Mouse (Mus musculus): Measurements from ENCODE around the gene Ephb3. TPM values are rescaled to one million over a fixed set of nuclear protein-coding genes. Genes with fewer than 3 reads are reported as not detected.

The Ephb3 gene
- polyA plus RNA-seq, 1 experiment from 2014 or later: 7.0 TPM

GRCm38 (mm10) chr16:21212369-21212768 is 7.8 kb downstream of the Ephb3 start:
- no peak overlapping the region for H3K4me3 ChIP-seq (replicated peaks; ENCODE audit: low read length)
- no peaks in the 10 kb centered on the region for H3K36me3 ChIP-seq (ENCODE audit: control insufficient read depth, insufficient read depth)
- no peak overlapping the region for H3K27ac ChIP-seq (ENCODE audit: low read length)
- H3K4me2 ChIP-seq (ENCODE audit: low read length): no peak overlapping the region
- no peak for ATAC-seq
- H3K9ac ChIP-seq (replicated peaks; ENCODE audit: low read depth, low read length): no peak overlapping the region
- H3K4me1 ChIP-seq (replicated peaks; ENCODE audit: control insufficient read depth, insufficient read depth, low read length): peaks cover 26% of the 10 kb centered on the region
- 19% methylated on average over 1 of the region's 1 CpGs for WGBS
- H3K27me3 ChIP-seq (replicated peaks; ENCODE audit: control insufficient read depth, insufficient read depth, low read length): no peaks in the 10 kb centered on the region
- no peaks in the 10 kb centered on the region for H3K9me3 ChIP-seq (ENCODE audit: control insufficient read depth, low read length)

- no peak for ATAC-seq
- Histone ChIP-seq H3K27me3 (replicated peaks; ENCODE audit: control insufficient read depth, insufficient read depth, low read length) (no peaks in the 10 kb centered on the region), H3K9me3 (ENCODE audit: control insufficient read depth, low read length) (no peaks in the 10 kb centered on the region), H3K4me3 (replicated peaks; ENCODE audit: low read length) (no peak overlapping the region), H3K27ac (ENCODE audit: low read length) (no peak overlapping the region), H3K36me3 (ENCODE audit: control insufficient read depth, insufficient read depth) (0 out of 2 replicates have a peak, but pooled peaks cover under 1% of the 10 kb centered on the region), H3K4me1 (replicated peaks; ENCODE audit: control insufficient read depth, insufficient read depth, low read length) (peaks cover 26% of the 10 kb centered on the region), H3K9ac (replicated peaks; ENCODE audit: low read depth, low read length) (no peak overlapping the region), H3K4me2 (ENCODE audit: low read length) (no peak overlapping the region)
- WGBS: 97% methylated on average over 7 of the region's 7 CpGs
These were observed 9.4 kb downstream of the Ephb3 start for GRCm38 (mm10) chr16:21213939-21214338.

GRCm38 (mm10) chr16:21214803-21215202 is 10.2 kb downstream of the Ephb3 start:
- 72% methylated on average over 17 of the region's 17 CpGs for WGBS

GRCm38 (mm10) chr16:21216047-21216446 is 11.5 kb downstream of the Ephb3 start:
- ATAC-seq: no peak
- Histone ChIP-seq H3K4me2 (ENCODE audit: low read length) (no peak overlapping the region), H3K36me3 (ENCODE audit: control insufficient read depth, insufficient read depth) (0 out of 2 replicates have a peak, but pooled peaks cover 6% of the 10 kb centered on the region)

More at GRCm38 (mm10) chr16:21214803-21215202, 10.2 kb downstream of the Ephb3 start:
- H3K4me2 ChIP-seq (ENCODE audit: low read length): no peak overlapping the region
- 0 out of 2 replicates have a peak, but pooled peaks cover 4% of the 10 kb centered on the region for H3K36me3 ChIP-seq (ENCODE audit: control insufficient read depth, insufficient read depth)
- H3K27me3 ChIP-seq (replicated peaks; ENCODE audit: control insufficient read depth, insufficient read depth, low read length): no peaks in the 10 kb centered on the region
- H3K9ac ChIP-seq (replicated peaks; ENCODE audit: low read depth, low read length): no peak overlapping the region
- no peak for ATAC-seq
- no peak overlapping the region for H3K27ac ChIP-seq (ENCODE audit: low read length)
- H3K9me3 ChIP-seq (ENCODE audit: control insufficient read depth, low read length): no peaks in the 10 kb centered on the region
- peaks cover 26% of the 10 kb centered on the region for H3K4me1 ChIP-seq (replicated peaks; ENCODE audit: control insufficient read depth, insufficient read depth, low read length)
- H3K4me3 ChIP-seq (replicated peaks; ENCODE audit: low read length): no peak overlapping the region

GRCm38 (mm10) chr16:21217233-21217632 is 12.7 kb downstream of the Ephb3 start:
- 0 out of 2 replicates have a peak, but pooled peaks cover 6% of the 10 kb centered on the region for H3K36me3 ChIP-seq (ENCODE audit: control insufficient read depth, insufficient read depth)
- no peak for ATAC-seq
- H3K4me3 ChIP-seq (replicated peaks; ENCODE audit: low read length): no peak overlapping the region
- no peaks in the 10 kb centered on the region for H3K9me3 ChIP-seq (ENCODE audit: control insufficient read depth, low read length)
- 84% methylated on average over 14 of the region's 14 CpGs for WGBS
- H3K27me3 ChIP-seq (replicated peaks; ENCODE audit: control insufficient read depth, insufficient read depth, low read length): no peaks in the 10 kb centered on the region
- no peak overlapping the region for H3K9ac ChIP-seq (replicated peaks; ENCODE audit: low read depth, low read length)
- H3K4me2 ChIP-seq (ENCODE audit: low read length): no peak overlapping the region
- no peak overlapping the region for H3K27ac ChIP-seq (ENCODE audit: low read length)
- H3K4me1 ChIP-seq (replicated peaks; ENCODE audit: control insufficient read depth, insufficient read depth, low read length): peaks cover 6% of the 10 kb centered on the region

More at GRCm38 (mm10) chr16:21216047-21216446, 11.5 kb downstream of the Ephb3 start:
- Histone ChIP-seq H3K4me1 (replicated peaks; ENCODE audit: control insufficient read depth, insufficient read depth, low read length) (peaks cover 14% of the 10 kb centered on the region), H3K27me3 (replicated peaks; ENCODE audit: control insufficient read depth, insufficient read depth, low read length) (no peaks in the 10 kb centered on the region), H3K9me3 (ENCODE audit: control insufficient read depth, low read length) (no peaks in the 10 kb centered on the region), H3K27ac (ENCODE audit: low read length) (no peak overlapping the region), H3K4me3 (replicated peaks; ENCODE audit: low read length) (no peak overlapping the region), H3K9ac (replicated peaks; ENCODE audit: low read depth, low read length) (no peak overlapping the region)
- 23% methylated on average over 4 of the region's 4 CpGs for WGBS

GRCm38 (mm10) chr16:21219656-21220055 is 15.1 kb downstream of the Ephb3 start:
- Histone ChIP-seq H3K36me3 (ENCODE audit: control insufficient read depth, insufficient read depth) (peaks cover 11% of the 10 kb centered on the region; the same call in 1 of the 2 replicates), H3K4me2 (ENCODE audit: low read length) (no peak overlapping the region), H3K27me3 (replicated peaks; ENCODE audit: control insufficient read depth, insufficient read depth, low read length) (no peaks in the 10 kb centered on the region), H3K27ac (ENCODE audit: low read length) (no peak overlapping the region), H3K4me1 (replicated peaks; ENCODE audit: control insufficient read depth, insufficient read depth, low read length) (peaks cover 5% of the 10 kb centered on the region; the same call in 1 of the 2 replicates), H3K9ac (replicated peaks; ENCODE audit: low read depth, low read length) (no peak overlapping the region), H3K9me3 (ENCODE audit: control insufficient read depth, low read length) (no peaks in the 10 kb centered on the region), H3K4me3 (replicated peaks; ENCODE audit: low read length) (no peak overlapping the region)
- 88% methylated on average over 4 of the region's 4 CpGs for WGBS
- ATAC-seq: no peak

- Histone ChIP-seq H3K27ac (ENCODE audit: low read length) (no peak overlapping the region), H3K4me2 (ENCODE audit: low read length) (no peak overlapping the region), H3K9ac (replicated peaks; ENCODE audit: low read depth, low read length) (no peak overlapping the region), H3K9me3 (ENCODE audit: control insufficient read depth, low read length) (no peaks in the 10 kb centered on the region), H3K4me1 (replicated peaks; ENCODE audit: control insufficient read depth, insufficient read depth, low read length) (peaks cover 4% of the 10 kb centered on the region; the same call in 1 of the 2 replicates), H3K27me3 (replicated peaks; ENCODE audit: control insufficient read depth, insufficient read depth, low read length) (no peaks in the 10 kb centered on the region), H3K4me3 (replicated peaks; ENCODE audit: low read length) (no peak overlapping the region), H3K36me3 (ENCODE audit: control insufficient read depth, insufficient read depth) (peaks cover 11% of the 10 kb centered on the region; the same call in 1 of the 2 replicates)
- 72% methylated on average over 3 of the region's 3 CpGs for WGBS
- ATAC-seq: no peak
These were observed 18.5 kb downstream of the Ephb3 start for GRCm38 (mm10) chr16:21223038-21223437.

GRCm38 (mm10) chr16:21224648-21225240 is 20.2 kb downstream of the Ephb3 start:
- no peaks in the 10 kb centered on the region for H3K9me3 ChIP-seq (ENCODE audit: control insufficient read depth, low read length)
- H3K36me3 ChIP-seq (ENCODE audit: control insufficient read depth, insufficient read depth): peaks cover 8% of the 10 kb centered on the region; the same call in 1 of the 2 replicates
- H3K27ac ChIP-seq (ENCODE audit: low read length): no peak overlapping the region
- WGBS: 15% methylated on average over 4 of the region's 4 CpGs
- peak; percentile 44 for ATAC-seq
- H3K4me2 ChIP-seq (ENCODE audit: low read length): no peak overlapping the region
- H3K9ac ChIP-seq (replicated peaks; ENCODE audit: low read depth, low read length): no peak overlapping the region
- peaks cover 4% of the 10 kb centered on the region; the same call in 1 of the 2 replicates for H3K4me1 ChIP-seq (replicated peaks; ENCODE audit: control insufficient read depth, insufficient read depth, low read length)
- H3K4me3 ChIP-seq (replicated peaks; ENCODE audit: low read length): no peak overlapping the region
- H3K27me3 ChIP-seq (replicated peaks; ENCODE audit: control insufficient read depth, insufficient read depth, low read length): no peaks in the 10 kb centered on the region

- H3K4me1 ChIP-seq (replicated peaks; ENCODE audit: control insufficient read depth, insufficient read depth, low read length): peaks cover 4% of the 10 kb centered on the region; the same call in 1 of the 2 replicates
- 80% methylated on average over 6 of the region's 6 CpGs for WGBS
- no peak overlapping the region for H3K4me2 ChIP-seq (ENCODE audit: low read length)
- H3K36me3 ChIP-seq (ENCODE audit: control insufficient read depth, insufficient read depth): peaks cover 5% of the 10 kb centered on the region; the same call in 1 of the 2 replicates
- H3K9me3 ChIP-seq (ENCODE audit: control insufficient read depth, low read length): no peaks in the 10 kb centered on the region
- H3K9ac ChIP-seq (replicated peaks; ENCODE audit: low read depth, low read length): no peak overlapping the region
- no peak overlapping the region for H3K4me3 ChIP-seq (replicated peaks; ENCODE audit: low read length)
- no peaks in the 10 kb centered on the region for H3K27me3 ChIP-seq (replicated peaks; ENCODE audit: control insufficient read depth, insufficient read depth, low read length)
- no peak overlapping the region for H3K27ac ChIP-seq (ENCODE audit: low read length)
- ATAC-seq: no peak
These were observed 22.1 kb downstream of the Ephb3 start for GRCm38 (mm10) chr16:21226629-21227028.
